Mouse (Mus musculus) kidney, postnatal 10 days (tissue): ENCODE results near the gene Mogs.

Experiments used
- DNase-seq: peaks from one replicate; pipeline ENCODE4 v3.0.0; 2021; ENCODE audit warnings: mixed read lengths

The Mogs gene

GRCm38 (mm10) chr6:83122961-83123360, 7.7 kb downstream of the Mogs start:
- no peak for DNase-seq

- DNase-seq = peak; percentile 95
Observed at GRCm38 (mm10) chr6:83124851-83125312, 9.6 kb downstream of the Mogs start.

GRCm38 (mm10) chr6:83125331-83125730, 10.0 kb downstream of the Mogs start, which contains the start of gene Ino80b:
Gene Ino80b, minus strand, starts transcription at chr6:83125431.
- DNase-seq = no peak

- DNase-seq = no peak
Observed at GRCm38 (mm10) chr6:83127419-83127818, 12.1 kb downstream of the Mogs start.

- peak; percentile 65 for DNase-seq
Observed at GRCm38 (mm10) chr6:83131469-83132034, 16.3 kb downstream of the Mogs start.

GRCm38 (mm10) chr6:83132176-83132919, 17.1 kb downstream of the Mogs start:
- DNase-seq = no peak

- DNase-seq = no peak
Observed at GRCm38 (mm10) chr6:83134226-83134625, 18.9 kb downstream of the Mogs start.

- DNase-seq = peak; percentile 31
Observed at GRCm38 (mm10) chr6:83134951-83135513, 19.7 kb downstream of the Mogs start, which contains the start of gene Rtkn. Gene Rtkn, plus strand, starts transcription at chr6:83135463.

GRCm38 (mm10) chr6:83135571-83136161, 20.4 kb downstream of the Mogs start:
- DNase-seq = peak; percentile 76

- DNase-seq = no peak
Observed at GRCm38 (mm10) chr6:83136291-83136880, 21.1 kb downstream of the Mogs start.

GRCm38 (mm10) chr6:83136881-83137575, 21.7 kb downstream of the Mogs start:
- DNase-seq = peak; percentile 86

GRCm38 (mm10) chr6:83137576-83137950, 22.3 kb downstream of the Mogs start:
- DNase-seq = peak; percentile 96

GRCm38 (mm10) chr6:83138056-83138455, 22.8 kb downstream of the Mogs start:
- peak; percentile 69 for DNase-seq

- DNase-seq = no peak
Observed at GRCm38 (mm10) chr6:83140044-83140443, 24.7 kb downstream of the Mogs start.

GRCm38 (mm10) chr6:83141636-83142035, 26.3 kb downstream of the Mogs start:
- peak; percentile 64 for DNase-seq

- peak; percentile 48 for DNase-seq
Observed at GRCm38 (mm10) chr6:83142211-83142731, 27.0 kb downstream of the Mogs start.

- DNase-seq = no peak
Observed at GRCm38 (mm10) chr6:83142886-83143285, 27.6 kb downstream of the Mogs start.

GRCm38 (mm10) chr6:83145209-83145608, 29.9 kb downstream of the Mogs start:
- no peak for DNase-seq

GRCm38 (mm10) chr6:83145805-83146204, 30.5 kb downstream of the Mogs start:
- DNase-seq = peak; percentile 32

- peak; percentile 38 for DNase-seq
Observed at GRCm38 (mm10) chr6:83147280-83147679, 32.0 kb downstream of the Mogs start.

- no peak for DNase-seq
Observed at GRCm38 (mm10) chr6:83151721-83152120, 36.4 kb downstream of the Mogs start.

GRCm38 (mm10) chr6:83153038-83153437, 37.7 kb downstream of the Mogs start:
- no peak for DNase-seq
